Mouse (Mus musculus): Measurements from ENCODE around the gene Mlxipl. TPM values are rescaled to one million over a fixed set of nuclear protein-coding genes. Genes with fewer than 3 reads are reported as not detected.

The Mlxipl gene
- polyA plus RNA-seq, 2 experiments, result 6.6 to 18.5 TPM

DNA sequence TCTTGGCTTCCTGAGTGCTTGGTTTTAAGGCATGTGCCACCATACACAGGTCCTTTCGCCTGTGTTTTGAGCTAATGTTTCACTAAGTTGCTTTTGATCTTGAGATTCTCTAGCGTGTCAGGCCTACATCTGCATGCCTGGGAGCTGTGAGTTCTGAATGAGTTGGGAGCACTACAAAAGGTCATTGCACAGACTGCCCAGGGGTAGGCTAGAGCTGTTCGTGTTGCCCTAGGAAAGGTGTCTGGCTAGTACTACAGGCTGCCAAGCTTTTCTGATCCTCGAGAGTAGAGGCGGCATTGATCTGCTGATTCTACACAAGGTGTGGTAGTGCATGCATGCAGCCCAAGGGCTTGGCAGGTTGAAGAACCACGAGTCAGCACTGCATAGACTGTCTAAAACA, 73.1 kb downstream of the Mlxipl start:
- Histone ChIP-seq H3K4me2 (ENCODE audit: low read depth) (no peak overlapping the region), H3K4me3 (ENCODE audit: insufficient read depth in 1 of 2, low read depth in 2 of 2, low read length in 2 of 2) (no peak overlapping the region), H3K9ac (replicated peaks) (no peak overlapping the region), H3K4me1 (replicated peaks; ENCODE audit: control insufficient read depth in 2 of 2, insufficient read depth in 2 of 2, low read length in 1 of 2) (peaks cover 0 to 5% of the 10 kb centered on the region in 2 experiments; a peak in 3 of 4 replicates), H3K36me3 (replicated peaks; ENCODE audit: control insufficient read depth, insufficient read depth, low read depth) (peaks cover 23% of the 10 kb centered on the region), H3K27me3 (ENCODE audit: control insufficient read depth, insufficient read depth, low read length) (no peaks in the 10 kb centered on the region), H3K9me3 (ENCODE audit: control insufficient read depth, low read length) (no peaks in the 10 kb centered on the region), H3K27ac (no peak overlapping the region)
- 68% methylated on average over 6 of the region's 6 CpGs for WGBS (ENCODE audit: insufficient replicate concordance)
- ATAC-seq (ENCODE audit: insufficient read depth), result no peak
- TF ChIP-seq CTCF (IDR thresholded peaks at IDR 0.05; ENCODE audit: low read depth), result no peak
- TF ChIP-seq EP300 (IDR thresholded peaks at IDR 0.05; ENCODE audit: low read depth), result no peak
- DNase-seq (ENCODE audit: low read depth in 3 of 3, low spot score in 3 of 3), result no peak

DNA sequence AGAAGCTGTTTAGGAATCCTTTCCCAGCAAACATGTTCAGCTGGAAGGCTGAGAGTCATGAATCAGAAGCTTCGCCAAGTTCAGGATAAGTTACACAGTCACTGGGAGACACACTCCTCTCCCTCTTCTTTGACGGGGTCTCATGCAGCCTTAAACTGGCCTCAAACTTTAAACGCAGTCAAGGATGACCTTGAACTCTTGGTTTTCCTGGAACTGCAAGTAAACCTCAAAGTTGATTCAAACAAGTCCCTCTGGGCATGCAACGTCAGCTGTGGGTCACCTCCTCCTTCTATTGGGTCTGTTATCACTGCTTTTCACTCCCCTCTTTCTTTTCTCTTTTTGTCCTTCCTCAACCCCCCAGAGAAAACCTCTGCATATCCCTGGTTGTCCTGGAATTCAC, 77.2 kb downstream of the Mlxipl start:
- no peak for ATAC-seq (ENCODE audit: insufficient read depth)
- no peak overlapping the region for H3K4me2 ChIP-seq (ENCODE audit: low read depth)
- 66% methylated on average over 4 of the region's 4 CpGs for WGBS (ENCODE audit: insufficient replicate concordance)
- H3K9ac ChIP-seq (replicated peaks), result no peak overlapping the region
- no peak overlapping the region for H3K27ac ChIP-seq
- no peaks in the 10 kb centered on the region for H3K9me3 ChIP-seq (ENCODE audit: control insufficient read depth, low read length)
- no peak overlapping the region for H3K4me3 ChIP-seq (ENCODE audit: insufficient read depth in 1 of 2, low read depth in 2 of 2, low read length in 2 of 2)
- H3K36me3 ChIP-seq (replicated peaks; ENCODE audit: control insufficient read depth, insufficient read depth, low read depth), result peaks cover 8% of the 10 kb centered on the region; the same call in 1 of the 2 replicates
- TF ChIP-seq EP300 (IDR thresholded peaks at IDR 0.05; ENCODE audit: low read depth) (no peak), CTCF (IDR thresholded peaks at IDR 0.05; ENCODE audit: low read depth) (no peak)
- DNase-seq (ENCODE audit: low read depth in 3 of 3, low spot score in 3 of 3), result no peak
- peaks cover 16 to 23% of the 10 kb centered on the region in 2 experiments for H3K4me1 ChIP-seq (replicated peaks; ENCODE audit: control insufficient read depth in 2 of 2, insufficient read depth in 2 of 2, low read length in 1 of 2)
- H3K27me3 ChIP-seq (ENCODE audit: control insufficient read depth, insufficient read depth, low read length), result no peaks in the 10 kb centered on the region

DNA sequence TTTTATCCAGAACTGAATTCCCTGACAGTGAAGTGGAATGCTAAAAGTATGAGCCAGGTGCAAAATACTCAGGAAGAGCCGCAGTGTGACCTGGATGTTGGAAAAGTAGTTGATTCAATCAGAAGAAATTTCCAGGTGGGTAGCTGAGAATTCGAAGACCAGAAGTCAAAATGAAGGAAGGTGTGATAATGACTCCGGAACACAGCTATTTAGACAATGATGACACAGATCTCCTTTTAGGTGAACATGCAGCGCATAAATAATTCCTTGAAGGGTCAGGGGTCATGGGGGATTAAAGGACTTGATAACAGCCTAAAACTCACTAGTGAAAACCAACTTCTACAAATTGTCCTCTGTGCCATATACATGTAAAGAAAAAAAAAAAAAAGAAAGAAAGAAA, 77.8 kb downstream of the Mlxipl start:
- DNase-seq (ENCODE audit: low read depth in 3 of 3, low spot score in 3 of 3) (no peak), ATAC-seq (ENCODE audit: insufficient read depth) (no peak)
- no peaks in the 10 kb centered on the region for H3K9me3 ChIP-seq (ENCODE audit: control insufficient read depth, low read length)
- 87% methylated on average over 4 of the region's 4 CpGs for WGBS (ENCODE audit: insufficient replicate concordance)
- H3K4me3 ChIP-seq (ENCODE audit: insufficient read depth in 1 of 2, low read depth in 2 of 2, low read length in 2 of 2), result no peak overlapping the region
- H3K9ac ChIP-seq (replicated peaks), result no peak overlapping the region; the same call in 1 of the 2 replicates
- TF ChIP-seq EP300 (IDR thresholded peaks at IDR 0.05; ENCODE audit: low read depth) (no peak), CTCF (IDR thresholded peaks at IDR 0.05; ENCODE audit: low read depth) (no peak)
- peak overlapping the region; percentile 88; the same call in 1 of the 2 replicates for H3K27ac ChIP-seq
- H3K4me2 ChIP-seq (ENCODE audit: low read depth), result peak overlapping the region; percentile 72
- H3K36me3 ChIP-seq (replicated peaks; ENCODE audit: control insufficient read depth, insufficient read depth, low read depth), result peaks cover 13% of the 10 kb centered on the region
- peaks cover 16 to 23% of the 10 kb centered on the region in 2 experiments for H3K4me1 ChIP-seq (replicated peaks; ENCODE audit: control insufficient read depth in 2 of 2, insufficient read depth in 2 of 2, low read length in 1 of 2)
- H3K27me3 ChIP-seq (ENCODE audit: control insufficient read depth, insufficient read depth, low read length), result no peaks in the 10 kb centered on the region

DNA sequence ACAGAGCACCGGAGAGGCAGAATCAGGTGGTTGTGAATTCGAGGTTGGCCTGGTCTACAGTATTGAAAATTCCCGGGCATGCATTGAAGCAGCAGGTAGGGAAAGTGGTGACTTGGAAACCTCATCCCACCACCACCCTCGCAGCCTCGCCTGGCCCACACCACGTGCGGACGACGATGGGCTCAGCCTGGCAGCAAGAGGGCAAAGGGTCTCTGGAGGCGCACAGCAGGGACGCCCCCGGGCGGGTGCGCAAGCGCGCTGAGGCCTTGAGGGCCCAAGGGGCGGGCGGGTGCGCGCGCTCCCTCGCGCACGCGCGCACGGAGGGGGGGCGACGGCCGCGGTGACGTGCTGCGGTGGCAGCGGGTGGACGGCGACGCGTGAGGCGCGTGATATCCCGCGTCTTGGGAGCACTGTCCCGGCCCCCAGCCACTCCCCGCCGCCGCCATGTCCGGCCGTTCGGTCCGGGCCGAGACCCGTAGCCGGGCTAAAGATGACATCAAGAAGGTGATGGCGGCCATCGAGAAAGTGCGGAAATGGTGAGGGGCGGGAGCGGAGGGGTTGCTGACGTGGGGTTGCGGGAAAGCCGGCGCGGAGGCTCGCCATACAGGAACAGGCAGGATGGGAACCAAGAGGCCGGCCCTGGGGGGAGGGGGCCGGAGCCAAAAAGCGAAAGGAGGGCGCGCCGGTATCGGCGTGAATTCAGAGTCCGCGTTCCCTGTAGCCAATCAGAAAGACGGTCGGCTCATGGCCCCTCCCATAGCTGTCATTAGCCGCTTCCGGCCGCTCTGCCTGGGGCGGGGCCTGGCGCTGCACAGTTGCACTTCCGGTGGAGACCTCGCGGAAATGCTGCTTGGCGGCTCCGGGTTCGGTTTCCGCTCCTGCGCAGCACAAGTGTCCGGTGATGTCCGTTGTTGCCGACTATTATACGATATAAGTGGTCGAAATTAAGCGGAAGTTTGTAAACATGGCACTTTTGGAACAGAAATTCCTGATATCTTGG, 78.7 kb downstream of the Mlxipl start, which contains the start of gene Bcl7b:
Gene Bcl7b (plus strand): TSS at position 221 of the 1,000 bp plus-strand sequence.
- Histone ChIP-seq H3K27ac (peak within 1 kb of the TSS; percentile 88), H3K36me3 (replicated peaks; ENCODE audit: control insufficient read depth, insufficient read depth, low read depth) (peaks cover 22% of the 10 kb centered on the region), H3K9me3 (ENCODE audit: control insufficient read depth, low read length) (no peaks in the 10 kb centered on the region), H3K4me3 (ENCODE audit: insufficient read depth in 1 of 2, low read depth in 2 of 2, low read length in 2 of 2) (peak within 1 kb of the TSS; percentile 76 to 85), H3K4me2 (ENCODE audit: low read depth) (peak within 1 kb of the TSS; percentile 82), H3K4me1 (replicated peaks; ENCODE audit: control insufficient read depth in 2 of 2, insufficient read depth in 2 of 2, low read length in 1 of 2) (peaks cover 16 to 23% of the 10 kb centered on the region in 2 experiments), H3K27me3 (ENCODE audit: control insufficient read depth, insufficient read depth, low read length) (no peaks in the 10 kb centered on the region), H3K9ac (replicated peaks) (peak within 1 kb of the TSS; percentile 88)
- no peak for TF ChIP-seq EP300 (IDR thresholded peaks at IDR 0.05; ENCODE audit: low read depth)
- TF ChIP-seq CTCF (IDR thresholded peaks at IDR 0.05; ENCODE audit: low read depth), result peak; percentile 23; the same call in 1 of the 2 replicates
- peak; percentile 94 for DNase-seq (ENCODE audit: low read depth in 3 of 3, low spot score in 3 of 3)
- 2% methylated on average over 83 of the region's 95 CpGs for WGBS (ENCODE audit: insufficient replicate concordance)
- peak; percentile 97 for ATAC-seq (ENCODE audit: insufficient read depth)

DNA sequence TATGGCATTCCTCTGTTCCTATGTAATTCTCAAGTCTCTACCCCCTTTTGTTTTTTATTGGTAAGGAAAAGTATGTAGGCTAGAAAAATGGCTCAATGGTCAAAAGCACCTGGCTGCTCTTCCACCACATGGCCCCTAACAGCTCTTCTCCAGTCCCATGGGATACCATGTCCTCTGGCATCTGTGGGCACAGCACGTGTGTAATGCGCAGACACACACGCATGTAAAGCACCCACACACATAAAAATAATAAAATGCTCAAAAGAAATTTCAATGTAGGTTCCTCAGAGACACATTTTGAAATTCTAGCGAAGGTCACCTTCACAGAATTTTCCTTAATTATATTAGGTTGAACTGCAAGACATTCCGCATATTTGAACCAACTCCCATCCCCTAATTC, 79.8 kb downstream of the Mlxipl start:
- 84% methylated on average over 5 of the region's 5 CpGs for WGBS (ENCODE audit: insufficient replicate concordance)
- no peak overlapping the region; the same call in 1 of the 2 replicates for H3K27ac ChIP-seq
- H3K4me3 ChIP-seq (ENCODE audit: insufficient read depth in 1 of 2, low read depth in 2 of 2, low read length in 2 of 2), result peak overlapping the region; percentile 76 to 85
- peaks cover 23% of the 10 kb centered on the region for H3K36me3 ChIP-seq (replicated peaks; ENCODE audit: control insufficient read depth, insufficient read depth, low read depth)
- ATAC-seq (ENCODE audit: insufficient read depth), result no peak
- H3K9me3 ChIP-seq (ENCODE audit: control insufficient read depth, low read length), result no peaks in the 10 kb centered on the region
- TF ChIP-seq CTCF (IDR thresholded peaks at IDR 0.05; ENCODE audit: low read depth) (no peak), EP300 (IDR thresholded peaks at IDR 0.05; ENCODE audit: low read depth) (no peak)
- DNase-seq (ENCODE audit: low read depth in 3 of 3, low spot score in 3 of 3), result no peak
- H3K27me3 ChIP-seq (ENCODE audit: control insufficient read depth, insufficient read depth, low read length), result no peaks in the 10 kb centered on the region
- H3K4me2 ChIP-seq (ENCODE audit: low read depth), result peak overlapping the region; percentile 82
- H3K9ac ChIP-seq (replicated peaks), result peak overlapping the region; percentile 88
- H3K4me1 ChIP-seq (replicated peaks; ENCODE audit: control insufficient read depth in 2 of 2, insufficient read depth in 2 of 2, low read length in 1 of 2), result peaks cover 16 to 23% of the 10 kb centered on the region in 2 experiments
